Mouse (Mus musculus) liver, embryonic 14.5 days (tissue): ENCODE results near the gene Mid1ip1. TPM values are rescaled to one million over a fixed set of nuclear protein-coding genes. Genes with fewer than 3 reads are reported as not detected.

Source experiments
- ATAC-seq: fragments of 200-750 bp; cut with Nextera tagmentation; 2 replicates; pipeline ENCODE4 v1.8.0; 2017; ENCODE audit warnings: moderate number of reproducible peaks, mild to moderate bottlenecking, moderate library complexity; ENCODE audit not compliant: insufficient read depth
- DNase-seq, 3 experiments: peaks; one replicate each; pipeline ENCODE4 v3.0.0-alpha.2; 2012 to 2013; ENCODE audit warnings: low read depth in 3 of 3, low spot score in 3 of 3
- H3K27ac ChIP-seq: fragments of 300-500 bp; sonication (generic); 2 replicates; pipeline ENCODE4 v1.5.1; 2014; ENCODE audit warnings: moderate library complexity, mild to moderate bottlenecking, control low read depth, inconsistent platforms
- H3K27me3 ChIP-seq: fragments of 300-500 bp; sonication (generic); 2 replicates; pipeline ENCODE4 v1.6.1; 2014; ENCODE audit warnings: mild to moderate bottlenecking, low read length, moderate library complexity; ENCODE audit not compliant: control insufficient read depth, insufficient read depth
- H3K36me3 ChIP-seq: fragments of 300-500 bp; sonication (generic); replicated peaks from 2 replicates; pipeline ENCODE4 v1.6.1; 2014; ENCODE audit warnings: low read depth; ENCODE audit not compliant: control insufficient read depth, insufficient read depth
- H3K4me1 ChIP-seq, 2 experiments: fragments of 200-500 bp in 1 of 2; fragments of 300-500 bp in 1 of 2; sonication (generic) in 1 of 2; replicated peaks; 2 replicates each; pipeline ENCODE4 v1.6.1; 2012 to 2014; ENCODE audit warnings: antibody characterized with exemption in 1 of 2, inconsistent platforms in 1 of 2, low read length in 1 of 2; ENCODE audit not compliant: control insufficient read depth in 2 of 2, insufficient read depth in 2 of 2
- H3K4me2 ChIP-seq: fragments of 300-500 bp; sonication (generic); 2 replicates; pipeline ENCODE4 v1.6.1; 2014; ENCODE audit warnings: low read depth, mild to moderate bottlenecking, control low read depth, moderate library complexity
- H3K4me3 ChIP-seq, 2 experiments: fragments of 200-500 bp in 1 of 2; fragments of 300-500 bp in 1 of 2; sonication (generic) in 1 of 2; 2 replicates each; pipeline ENCODE4 v1.5.1; 2012 to 2014; ENCODE audit warnings: low read depth in 2 of 2, low read length in 2 of 2, mild to moderate bottlenecking in 2 of 2, control low read depth in 1 of 2, inconsistent platforms in 1 of 2, moderate library complexity in 1 of 2; ENCODE audit not compliant: insufficient read depth in 1 of 2
- H3K9ac ChIP-seq: fragments of 300-500 bp; sonication (generic); replicated peaks from 2 replicates; pipeline ENCODE4 v1.6.1; 2014; ENCODE audit warnings: mild to moderate bottlenecking, control low read depth, moderate library complexity
- H3K9me3 ChIP-seq: fragments of 300-500 bp; sonication (generic); 2 replicates; pipeline ENCODE4 v1.6.1; 2016; ENCODE audit warnings: low read length, mixed read lengths; ENCODE audit not compliant: control insufficient read depth
- CTCF ChIP-seq: IDR thresholded peaks from 2 replicates; pipeline ENCODE4 v1.5.1; 2016; ENCODE audit warnings: antibody characterized with exemption, low read depth, control low read depth
- EP300 ChIP-seq: IDR thresholded peaks from 2 replicates; pipeline ENCODE4 v1.6.1; 2016; ENCODE audit warnings: antibody characterized with exemption, low read depth
- WGBS: fragments of 180-500 bp; shearing (Covaris S2); extraction: QIAGEN DNeasy Blood & Tissue Kit; methylation state at CpG from one replicate; pipeline ENCODE4 v1.1.7; 2014; ENCODE audit not compliant: insufficient replicate concordance; 5-methylcytosine and 5-hydroxymethylcytosine counted together
- polyA plus RNA-seq, 2 experiments: library from polyadenylated mRNA; depleted of rRNA in 1 of 2; stranded (reverse) in 1 of 2; unstranded in 1 of 2; fragments of >200 nt; fragmentation: Nextera tagmentation in 1 of 2; extraction: Ambion mirVana in 1 of 2; gene quantifications; 2 replicates each; pipeline versions ENCODE4 v1.2.1 to v1.2.3; 2012 to 2014

The Mid1ip1 gene
- polyA plus RNA-seq, 2 experiments = 19.0 to 22.2 TPM

DNA sequence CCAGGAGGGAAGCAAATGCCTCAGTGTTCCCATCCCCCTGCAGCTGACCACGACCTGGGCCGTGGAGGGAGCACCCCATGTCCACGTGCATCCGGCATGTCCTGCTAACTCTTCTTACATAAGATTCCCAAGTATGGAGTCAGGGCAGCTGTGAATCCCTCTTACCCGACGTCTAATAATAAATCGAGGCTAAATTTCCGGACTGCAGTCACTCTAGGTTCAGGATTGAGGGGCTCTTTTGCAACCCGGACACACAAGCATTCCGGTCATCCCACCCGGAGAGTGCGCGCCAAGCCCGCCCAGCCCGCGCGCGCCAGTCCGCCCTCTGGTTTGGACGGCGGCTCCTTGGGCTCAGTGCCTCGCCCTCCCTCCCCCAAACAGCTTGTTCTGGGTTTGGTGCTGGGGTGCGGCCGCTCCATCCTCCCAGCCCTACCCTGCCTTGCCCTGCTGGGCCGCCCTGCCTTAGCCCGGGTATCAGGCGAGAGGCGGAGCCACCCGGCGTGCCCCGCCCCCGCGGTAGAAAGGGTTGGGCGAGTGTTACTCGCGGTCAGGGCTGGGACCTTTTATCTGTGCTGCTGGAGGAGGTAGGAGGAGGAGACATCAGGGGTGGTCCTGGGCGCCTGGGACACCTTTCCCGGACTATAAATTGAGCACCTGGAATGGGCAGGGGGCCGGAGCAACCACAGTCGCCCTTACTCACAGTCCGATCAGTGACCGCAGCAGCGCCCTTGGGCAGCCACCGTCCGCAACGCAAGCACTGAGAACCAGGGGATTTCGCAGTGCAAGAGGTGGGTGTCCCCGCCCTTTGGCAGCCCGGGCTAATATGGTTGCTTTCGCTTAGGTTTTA, 2.3 kb downstream of the Mid1ip1 start:
- peak overlapping the region; percentile 79 for H3K9ac ChIP-seq
- peak; percentile 2; the same call in 1 of the 2 replicates for TF ChIP-seq EP300
- no peak for TF ChIP-seq CTCF
- H3K27ac ChIP-seq = peak overlapping the region; percentile 79
- WGBS = 12% methylated on average over 48 of the region's 50 CpGs
- DNase-seq = peak; percentile 75 to 86 (median 81)
- H3K4me3 ChIP-seq = peak overlapping the region; percentile 81 to 84
- H3K36me3 ChIP-seq = no peaks in the 10 kb centered on the region
- H3K4me2 ChIP-seq = peak overlapping the region; percentile 83
- no peaks in the 10 kb centered on the region for H3K9me3 ChIP-seq
- no peaks in the 10 kb centered on the region for H3K27me3 ChIP-seq
- ATAC-seq = peak; percentile 87
- H3K4me1 ChIP-seq = peaks cover 13 to 20% of the 10 kb centered on the region in 2 experiments

DNA sequence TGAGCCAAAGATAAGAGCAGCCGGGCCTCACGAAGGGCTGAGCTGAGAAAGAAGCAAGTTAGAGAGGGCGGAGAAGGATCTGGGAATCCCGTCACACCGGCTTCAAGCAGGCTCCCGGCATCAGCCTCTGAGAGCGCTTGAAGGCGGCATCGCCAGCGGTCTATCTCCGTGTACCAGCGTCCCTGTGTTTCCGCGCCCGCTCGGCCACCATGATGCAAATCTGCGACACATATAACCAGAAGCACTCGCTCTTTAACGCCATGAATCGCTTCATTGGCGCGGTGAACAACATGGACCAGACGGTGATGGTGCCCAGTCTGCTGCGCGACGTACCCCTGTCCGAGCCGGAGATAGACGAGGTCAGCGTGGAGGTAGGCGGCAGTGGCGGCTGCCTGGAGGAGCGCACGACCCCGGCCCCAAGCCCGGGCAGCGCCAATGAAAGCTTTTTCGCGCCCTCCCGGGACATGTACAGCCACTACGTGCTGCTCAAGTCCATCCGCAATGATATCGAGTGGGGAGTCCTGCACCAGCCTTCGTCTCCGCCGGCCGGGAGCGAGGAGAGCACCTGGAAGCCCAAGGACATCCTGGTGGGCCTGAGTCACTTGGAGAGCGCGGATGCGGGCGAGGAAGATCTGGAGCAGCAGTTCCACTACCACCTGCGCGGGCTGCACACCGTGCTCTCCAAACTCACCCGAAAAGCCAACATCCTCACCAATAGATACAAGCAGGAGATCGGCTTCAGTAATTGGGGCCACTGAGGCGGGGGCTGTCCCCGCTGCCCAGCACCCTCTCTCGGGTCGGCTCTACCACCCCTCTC, 3.4 kb downstream of the Mid1ip1 start:
- Histone ChIP-seq H3K9ac (peak overlapping the region; percentile 79), H3K27ac (peak overlapping the region; percentile 52), H3K4me2 (peak overlapping the region; percentile 83), H3K4me1 (peaks cover 13 to 20% of the 10 kb centered on the region in 2 experiments), H3K27me3 (no peaks in the 10 kb centered on the region), H3K4me3 (peak overlapping the region; percentile 81 to 84), H3K9me3 (no peaks in the 10 kb centered on the region), H3K36me3 (no peaks in the 10 kb centered on the region)
- DNase-seq = no peak
- peak; percentile 7; the same call in 1 of the 2 replicates for ATAC-seq
- 10% methylated on average over 61 of the region's 61 CpGs for WGBS
- TF ChIP-seq CTCF = no peak

DNA sequence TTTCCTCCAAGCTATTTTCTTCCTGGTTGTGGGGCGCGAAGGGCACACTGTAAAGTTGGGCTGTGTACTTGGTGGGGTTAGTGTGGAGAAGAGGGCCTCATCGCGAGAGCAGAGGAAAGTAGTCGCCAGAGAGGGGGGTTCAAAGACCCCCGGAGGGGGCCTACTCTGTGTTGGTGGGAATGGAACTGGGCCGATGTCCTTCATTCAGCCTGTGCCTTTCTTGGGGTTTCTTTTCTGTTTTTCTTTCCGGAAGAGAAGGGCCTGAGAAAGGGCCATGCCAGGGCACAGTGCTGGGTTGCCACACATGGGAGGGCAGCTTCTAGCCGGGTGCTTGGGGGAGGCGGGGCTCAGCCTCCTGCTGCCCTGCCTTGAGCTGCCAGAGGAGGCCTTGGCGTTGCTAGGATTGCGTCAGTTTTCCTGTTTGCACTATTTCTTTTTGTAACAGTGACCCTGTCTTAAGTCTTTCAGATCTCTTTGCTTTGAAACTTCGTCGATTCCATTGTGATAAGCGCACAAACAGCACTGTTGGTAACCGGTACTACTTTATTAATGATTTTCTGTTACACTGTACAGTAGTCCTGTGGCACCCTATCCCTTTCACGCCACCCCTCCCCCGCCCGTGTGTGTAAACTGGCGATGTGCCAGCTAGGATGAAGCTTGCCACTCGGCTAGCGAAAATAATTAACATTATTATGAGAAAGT, 4.2 kb downstream of the Mid1ip1 start:
- Histone ChIP-seq H3K4me2 (peak overlapping the region; percentile 83), H3K36me3 (no peaks in the 10 kb centered on the region), H3K27me3 (no peaks in the 10 kb centered on the region), H3K9ac (peak overlapping the region; percentile 79), H3K9me3 (no peaks in the 10 kb centered on the region), H3K4me1 (peaks cover 13 to 17% of the 10 kb centered on the region in 2 experiments), H3K4me3 (peak overlapping the region; percentile 81 to 84), H3K27ac (peak overlapping the region; percentile 52)
- TF ChIP-seq EP300 = no peak
- peak; percentile 56 for TF ChIP-seq CTCF
- peak; percentile 54 to 68 (median 55) for DNase-seq
- 14% methylated on average over 22 of the region's 22 CpGs for WGBS
- ATAC-seq = peak; percentile 63

DNA sequence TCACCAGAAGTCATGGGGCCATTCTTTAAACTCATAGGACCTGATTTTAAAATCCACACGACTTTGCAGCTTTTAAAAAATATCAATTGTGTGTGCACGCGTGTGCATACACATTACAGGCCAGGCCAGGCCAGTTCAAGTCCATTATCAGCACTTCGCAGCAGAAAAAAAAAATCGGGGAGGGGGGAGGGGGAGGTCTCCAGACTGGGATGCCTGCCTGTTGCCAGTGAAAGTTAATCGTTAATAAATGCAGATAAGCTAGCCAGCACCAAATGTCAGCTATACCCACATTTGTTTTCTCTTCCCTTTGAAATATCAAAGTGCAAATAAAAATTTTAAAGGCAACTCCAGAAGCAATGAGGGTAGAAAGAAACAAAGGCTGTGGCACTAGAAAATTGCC, 5.6 kb downstream of the Mid1ip1 start:
- Histone ChIP-seq H3K27me3 (no peaks in the 10 kb centered on the region), H3K4me3 (peak overlapping the region in 1 of 2 experiments; percentile 81; a peak in 2 of 4 replicates), H3K36me3 (no peaks in the 10 kb centered on the region), H3K4me1 (peaks cover 9 to 13% of the 10 kb centered on the region in 2 experiments), H3K4me2 (peak overlapping the region; percentile 83), H3K9ac (no peak overlapping the region), H3K27ac (no peak overlapping the region), H3K9me3 (no peaks in the 10 kb centered on the region)
- TF ChIP-seq EP300 = no peak
- no peak for TF ChIP-seq CTCF
- ATAC-seq = no peak
- 13% methylated on average over 6 of the region's 6 CpGs for WGBS
- DNase-seq = no peak
